Mouse (Mus musculus): ENCODE measurements around the gene Ghdc. TPM values are rescaled to one million over a fixed set of nuclear protein-coding genes. Genes with fewer than 3 reads are reported as not detected.

Gene Ghdc
- polyA plus RNA-seq, 1 experiment from 2014 or later: 8.4 TPM

GRCm38 (mm10) chr11:100738066-100738604 is 32.6 kb downstream of the Ghdc start, which contains the start of gene Rab5c:
TSS of gene Rab5c (minus strand) at chr11:100738215.
- H3K9me3 ChIP-seq (ENCODE audit: low read length): no peaks in the 10 kb centered on the region
- H3K4me1 ChIP-seq (ENCODE audit: insufficient read depth, low read length): peaks cover 18% of the 10 kb centered on the region
- H3K27ac ChIP-seq (ENCODE audit: low read length): 0 out of 2 replicates have a peak within 1 kb of the TSS, but pooled peaks have one; percentile 40
- H3K27me3 ChIP-seq (ENCODE audit: insufficient read depth, low read length): no peaks in the 10 kb centered on the region
- no peaks in the 10 kb centered on the region for H3K36me3 ChIP-seq (ENCODE audit: insufficient read depth, low read length)
- peak within 1 kb of the TSS; percentile 96 for H3K9ac ChIP-seq (replicated peaks; ENCODE audit: low read length)
- peak within 1 kb of the TSS; percentile 99 for H3K4me3 ChIP-seq (ENCODE audit: low read length)
- ATAC-seq (ENCODE audit: low FRiP score, low TSS enrichment): peak; percentile 99
- under 1% methylated on average over 39 of the region's 39 CpGs for WGBS
- peak within 1 kb of the TSS; percentile 72 for H3K4me2 ChIP-seq (replicated peaks; ENCODE audit: low read depth, low read length)

GRCm38 (mm10) chr11:100737105-100737733 is 33.5 kb downstream of the Ghdc start:
- 0 out of 2 replicates have a peak overlapping the region, but pooled peaks have one; percentile 25 for H3K27ac ChIP-seq (ENCODE audit: low read length)
- H3K9me3 ChIP-seq (ENCODE audit: low read length): no peaks in the 10 kb centered on the region
- H3K9ac ChIP-seq (replicated peaks; ENCODE audit: low read length): peak overlapping the region; percentile 96
- no peaks in the 10 kb centered on the region for H3K36me3 ChIP-seq (ENCODE audit: insufficient read depth, low read length)
- no peak for ATAC-seq (ENCODE audit: low FRiP score, low TSS enrichment)
- peak overlapping the region; percentile 99 for H3K4me3 ChIP-seq (ENCODE audit: low read length)
- WGBS: under 1% methylated on average over 13 of the region's 13 CpGs
- no peaks in the 10 kb centered on the region for H3K27me3 ChIP-seq (ENCODE audit: insufficient read depth, low read length)
- H3K4me1 ChIP-seq (ENCODE audit: insufficient read depth, low read length): peaks cover 18% of the 10 kb centered on the region
- H3K4me2 ChIP-seq (replicated peaks; ENCODE audit: low read depth, low read length): peak overlapping the region; percentile 70

GRCm38 (mm10) chr11:100736746-100737080 is 34.0 kb downstream of the Ghdc start:
- Histone ChIP-seq H3K9ac (replicated peaks; ENCODE audit: low read length) (peak overlapping the region; percentile 96), H3K4me2 (replicated peaks; ENCODE audit: low read depth, low read length) (peak overlapping the region; percentile 70), H3K9me3 (ENCODE audit: low read length) (no peaks in the 10 kb centered on the region), H3K27ac (ENCODE audit: low read length) (0 out of 2 replicates have a peak overlapping the region, but pooled peaks have one; percentile 25), H3K4me1 (ENCODE audit: insufficient read depth, low read length) (peaks cover 18% of the 10 kb centered on the region), H3K27me3 (ENCODE audit: insufficient read depth, low read length) (no peaks in the 10 kb centered on the region), H3K36me3 (ENCODE audit: insufficient read depth, low read length) (no peaks in the 10 kb centered on the region), H3K4me3 (ENCODE audit: low read length) (peak overlapping the region; percentile 99)
- ATAC-seq (ENCODE audit: low FRiP score, low TSS enrichment): no peak
- WGBS: 75% methylated on average over 4 of the region's 4 CpGs

- H3K4me1 ChIP-seq (ENCODE audit: insufficient read depth, low read length): peaks cover 18% of the 10 kb centered on the region
- H3K9me3 ChIP-seq (ENCODE audit: low read length): no peaks in the 10 kb centered on the region
- no peak for ATAC-seq (ENCODE audit: low FRiP score, low TSS enrichment)
- H3K4me3 ChIP-seq (ENCODE audit: low read length): peak overlapping the region; percentile 99; the same call in 1 of the 2 replicates
- no peak overlapping the region; the same call in 1 of the 2 replicates for H3K9ac ChIP-seq (replicated peaks; ENCODE audit: low read length)
- WGBS: 74% methylated on average over 14 of the region's 14 CpGs
- no peaks in the 10 kb centered on the region for H3K36me3 ChIP-seq (ENCODE audit: insufficient read depth, low read length)
- no peaks in the 10 kb centered on the region for H3K27me3 ChIP-seq (ENCODE audit: insufficient read depth, low read length)
- H3K27ac ChIP-seq (ENCODE audit: low read length): no peak overlapping the region
- H3K4me2 ChIP-seq (replicated peaks; ENCODE audit: low read depth, low read length): peak overlapping the region; percentile 5; the same call in 1 of the 2 replicates
Measured at GRCm38 (mm10) chr11:100735954-100736745, 34.6 kb downstream of the Ghdc start.

- WGBS: 93% methylated on average over 9 of the region's 9 CpGs
- Histone ChIP-seq H3K36me3 (ENCODE audit: insufficient read depth, low read length) (no peaks in the 10 kb centered on the region), H3K4me3 (ENCODE audit: low read length) (no peak overlapping the region), H3K9ac (replicated peaks; ENCODE audit: low read length) (no peak overlapping the region), H3K27ac (ENCODE audit: low read length) (no peak overlapping the region), H3K27me3 (ENCODE audit: insufficient read depth, low read length) (no peaks in the 10 kb centered on the region), H3K4me2 (replicated peaks; ENCODE audit: low read depth, low read length) (no peak overlapping the region), H3K9me3 (ENCODE audit: low read length) (no peaks in the 10 kb centered on the region), H3K4me1 (ENCODE audit: insufficient read depth, low read length) (peaks cover 18% of the 10 kb centered on the region)
- no peak for ATAC-seq (ENCODE audit: low FRiP score, low TSS enrichment)
Measured at GRCm38 (mm10) chr11:100735134-100735865, 35.5 kb downstream of the Ghdc start.

- peak; percentile 35; the same call in 1 of the 2 replicates for ATAC-seq (ENCODE audit: low FRiP score, low TSS enrichment)
- H3K27me3 ChIP-seq (ENCODE audit: insufficient read depth, low read length): no peaks in the 10 kb centered on the region
Measured at GRCm38 (mm10) chr11:100730477-100731205, 40.1 kb downstream of the Ghdc start.

GRCm38 (mm10) chr11:100729976-100730375 is 40.8 kb downstream of the Ghdc start:
- peaks cover 6% of the 10 kb centered on the region; the same call in 1 of the 2 replicates for H3K4me1 ChIP-seq (ENCODE audit: insufficient read depth, low read length)
- no peak overlapping the region for H3K4me3 ChIP-seq (ENCODE audit: low read length)
- WGBS: 77% methylated on average over 4 of the region's 4 CpGs
- ATAC-seq (ENCODE audit: low FRiP score, low TSS enrichment): no peak
- no peak overlapping the region for H3K4me2 ChIP-seq (replicated peaks; ENCODE audit: low read depth, low read length)
- 0 out of 2 replicates have a peak, but pooled peaks cover 4% of the 10 kb centered on the region for H3K36me3 ChIP-seq (ENCODE audit: insufficient read depth, low read length)
- H3K9ac ChIP-seq (replicated peaks; ENCODE audit: low read length): no peak overlapping the region
- H3K27ac ChIP-seq (ENCODE audit: low read length): no peak overlapping the region
- no peaks in the 10 kb centered on the region for H3K27me3 ChIP-seq (ENCODE audit: insufficient read depth, low read length)
- no peaks in the 10 kb centered on the region for H3K9me3 ChIP-seq (ENCODE audit: low read length)

More at GRCm38 (mm10) chr11:100730477-100731205, 40.1 kb downstream of the Ghdc start:
- no peak overlapping the region for H3K27ac ChIP-seq (ENCODE audit: low read length)
- H3K9ac ChIP-seq (replicated peaks; ENCODE audit: low read length): no peak overlapping the region
- no peak overlapping the region for H3K4me2 ChIP-seq (replicated peaks; ENCODE audit: low read depth, low read length)
- H3K36me3 ChIP-seq (ENCODE audit: insufficient read depth, low read length): 0 out of 2 replicates have a peak, but pooled peaks cover 4% of the 10 kb centered on the region
- H3K4me1 ChIP-seq (ENCODE audit: insufficient read depth, low read length): 0 out of 2 replicates have a peak, but pooled peaks cover 2% of the 10 kb centered on the region
- no peaks in the 10 kb centered on the region for H3K9me3 ChIP-seq (ENCODE audit: low read length)
- WGBS: 81% methylated on average over 6 of the region's 6 CpGs
- no peak overlapping the region for H3K4me3 ChIP-seq (ENCODE audit: low read length)

- H3K4me1 ChIP-seq (ENCODE audit: insufficient read depth, low read length): peaks cover 11% of the 10 kb centered on the region; the same call in 1 of the 2 replicates
- WGBS: 83% methylated on average over 6 of the region's 6 CpGs
- H3K4me2 ChIP-seq (replicated peaks; ENCODE audit: low read depth, low read length): no peak overlapping the region
- no peak overlapping the region for H3K27ac ChIP-seq (ENCODE audit: low read length)
- no peaks in the 10 kb centered on the region for H3K27me3 ChIP-seq (ENCODE audit: insufficient read depth, low read length)
- 0 out of 2 replicates have a peak, but pooled peaks cover 4% of the 10 kb centered on the region for H3K36me3 ChIP-seq (ENCODE audit: insufficient read depth, low read length)
- no peaks in the 10 kb centered on the region for H3K9me3 ChIP-seq (ENCODE audit: low read length)
- H3K9ac ChIP-seq (replicated peaks; ENCODE audit: low read length): no peak overlapping the region
- no peak overlapping the region for H3K4me3 ChIP-seq (ENCODE audit: low read length)
- no peak for ATAC-seq (ENCODE audit: low FRiP score, low TSS enrichment)
Measured at GRCm38 (mm10) chr11:100728601-100729000, 42.2 kb downstream of the Ghdc start.

- no peak overlapping the region for H3K4me3 ChIP-seq (ENCODE audit: low read length)
- peaks cover 21% of the 10 kb centered on the region for H3K4me1 ChIP-seq (ENCODE audit: insufficient read depth, low read length)
- no peak overlapping the region for H3K4me2 ChIP-seq (replicated peaks; ENCODE audit: low read depth, low read length)
- 93% methylated on average over 3 of the region's 3 CpGs for WGBS
- H3K9ac ChIP-seq (replicated peaks; ENCODE audit: low read length): no peak overlapping the region
- H3K9me3 ChIP-seq (ENCODE audit: low read length): no peaks in the 10 kb centered on the region
- H3K27me3 ChIP-seq (ENCODE audit: insufficient read depth, low read length): no peaks in the 10 kb centered on the region
- H3K27ac ChIP-seq (ENCODE audit: low read length): no peak overlapping the region
- ATAC-seq (ENCODE audit: low FRiP score, low TSS enrichment): no peak
- H3K36me3 ChIP-seq (ENCODE audit: insufficient read depth, low read length): 0 out of 2 replicates have a peak, but pooled peaks cover 4% of the 10 kb centered on the region
Measured at GRCm38 (mm10) chr11:100727201-100727600, 43.6 kb downstream of the Ghdc start.
